Mouse (Mus musculus) cerebellum, postnatal 14 days (tissue): Measurements from ENCODE around the gene Mrpl9.
A peak's percentile ranks its signal among the peaks of the same experiment; 100 is the strongest.

Experiments
- DNase-seq, 2 experiments: peaks; one replicate each; pipeline ENCODE4 v3.0.0; 2021; ENCODE audit warnings: mixed read lengths in 2 of 2

The Mrpl9 gene

GRCm38 (mm10) chr3:94442951-94443596 lies at the start of gene Mrpl9:
Mrpl9 (plus strand) TSS chr3:94443318.
- DNase-seq, result peak; percentile 98

- DNase-seq, result no peak
Observed at GRCm38 (mm10) chr3:94396336-94396735, 46.8 kb upstream of the Mrpl9 start.

GRCm38 (mm10) chr3:94396851-94397250 lies 46.3 kb upstream of the Mrpl9 start:
- no peak for DNase-seq

GRCm38 (mm10) chr3:94398217-94398616 lies 44.9 kb upstream of the Mrpl9 start, which contains the start of gene Lingo4:
Lingo4 (plus strand) TSS chr3:94398517.
- DNase-seq, result no peak

GRCm38 (mm10) chr3:94398943-94399481 lies 44.1 kb upstream of the Mrpl9 start:
- peak; percentile 54 to 61 for DNase-seq

GRCm38 (mm10) chr3:94399663-94400310 lies 43.3 kb upstream of the Mrpl9 start:
- no peak for DNase-seq

GRCm38 (mm10) chr3:94402451-94402850 lies 40.7 kb upstream of the Mrpl9 start:
- no peak for DNase-seq

- no peak for DNase-seq
Observed at GRCm38 (mm10) chr3:94404366-94405054, 38.6 kb upstream of the Mrpl9 start.

- no peak for DNase-seq
Observed at GRCm38 (mm10) chr3:94405561-94405960, 37.6 kb upstream of the Mrpl9 start.

- no peak for DNase-seq
Observed at GRCm38 (mm10) chr3:94412530-94412929, 30.6 kb upstream of the Mrpl9 start.

- DNase-seq, result peak; percentile 98
Observed at GRCm38 (mm10) chr3:94413031-94413679, 30.0 kb upstream of the Mrpl9 start, which contains the start of gene Tdrkh. Tdrkh (plus strand) TSS chr3:94413273.

GRCm38 (mm10) chr3:94430980-94431379 lies 12.1 kb upstream of the Mrpl9 start:
- no peak for DNase-seq

- DNase-seq, result no peak
Observed at GRCm38 (mm10) chr3:94434305-94434704, 8.8 kb upstream of the Mrpl9 start.

GRCm38 (mm10) chr3:94436420-94436819 lies 6.7 kb upstream of the Mrpl9 start:
- no peak for DNase-seq

GRCm38 (mm10) chr3:94441182-94441581 lies 1.9 kb upstream of the Mrpl9 start:
- peak; percentile 43 to 44 for DNase-seq

GRCm38 (mm10) chr3:94443597-94443964 lies 463 bp downstream of the Mrpl9 start, which contains the start of gene Oaz3:
Oaz3 (minus strand) TSS chr3:94443915.
- no peak for DNase-seq

GRCm38 (mm10) chr3:94449377-94449776 lies 6.3 kb downstream of the Mrpl9 start:
- DNase-seq, result no peak

- peak; percentile 91 for DNase-seq
Observed at GRCm38 (mm10) chr3:94456529-94457000, 13.4 kb downstream of the Mrpl9 start.

GRCm38 (mm10) chr3:94457055-94457454 lies 13.9 kb downstream of the Mrpl9 start:
- DNase-seq, result no peak

- DNase-seq, result no peak
Observed at GRCm38 (mm10) chr3:94459834-94460233, 16.7 kb downstream of the Mrpl9 start.

- no peak for DNase-seq
Observed at GRCm38 (mm10) chr3:94463926-94464578, 20.9 kb downstream of the Mrpl9 start.
